Mouse (Mus musculus) frontal cortex, postnatal 10 days (tissue): ENCODE measurements around the gene Ttc33.

Experiments
- DNase-seq, 2 experiments: peaks; one replicate each; pipeline ENCODE4 v3.0.0; 2022; ENCODE audit warnings: low spot score in 2 of 2, mixed read lengths in 1 of 2

Gene Ttc33

DNA sequence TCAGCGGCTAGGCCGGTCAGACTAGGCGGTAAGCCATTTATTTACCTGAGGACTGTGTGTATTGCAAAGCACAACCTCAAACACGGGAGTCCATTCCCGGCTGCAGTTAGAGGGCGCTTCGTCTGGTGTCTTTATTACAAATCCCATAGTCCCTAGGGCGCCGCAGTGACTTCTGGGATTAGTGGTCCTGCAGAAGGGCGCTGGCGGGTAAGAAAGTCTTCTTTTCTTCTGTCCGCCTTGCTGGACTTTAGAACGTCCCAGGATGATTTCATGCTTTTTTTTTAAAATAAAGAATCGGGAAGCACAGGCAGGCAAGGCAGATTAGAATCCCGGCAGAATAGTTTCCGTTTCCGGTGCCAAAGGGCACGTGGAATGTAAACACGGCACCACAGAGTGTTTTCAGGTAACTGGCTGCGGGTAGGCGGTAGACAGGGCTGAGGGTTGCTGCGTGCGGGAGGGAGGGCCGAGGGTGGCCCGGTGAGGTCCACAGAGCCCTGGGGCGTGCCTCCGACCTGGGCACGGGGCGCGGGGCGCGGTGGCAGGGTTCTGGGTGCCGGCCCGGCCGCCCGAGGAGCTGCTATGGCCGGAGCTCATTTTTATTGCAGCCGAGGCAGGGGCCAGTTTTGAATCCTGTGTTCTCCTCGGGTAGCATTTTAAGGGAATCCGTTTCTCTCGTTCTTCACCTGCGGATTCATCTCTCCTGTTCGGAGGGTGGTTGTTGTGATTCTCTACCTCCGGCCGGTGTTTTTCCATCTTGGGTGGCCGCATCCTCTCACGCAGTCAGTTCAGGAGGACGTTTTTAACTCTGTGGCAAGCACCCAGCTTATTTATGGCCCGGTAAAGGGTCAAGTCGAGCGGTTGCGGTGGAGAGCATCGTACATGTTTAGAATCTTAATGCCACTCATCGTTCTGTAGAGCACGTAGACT is at the start of gene Ttc33:
TSS of gene Ttc33 (plus strand) at position 160 of the 927 bp plus-strand sequence.
- peak; percentile 55 to 72 for DNase-seq

- DNase-seq: no peak
Measured at GRCm38 (mm10) chr15:5138021-5138856, 47.1 kb upstream of the Ttc33 start.

DNA sequence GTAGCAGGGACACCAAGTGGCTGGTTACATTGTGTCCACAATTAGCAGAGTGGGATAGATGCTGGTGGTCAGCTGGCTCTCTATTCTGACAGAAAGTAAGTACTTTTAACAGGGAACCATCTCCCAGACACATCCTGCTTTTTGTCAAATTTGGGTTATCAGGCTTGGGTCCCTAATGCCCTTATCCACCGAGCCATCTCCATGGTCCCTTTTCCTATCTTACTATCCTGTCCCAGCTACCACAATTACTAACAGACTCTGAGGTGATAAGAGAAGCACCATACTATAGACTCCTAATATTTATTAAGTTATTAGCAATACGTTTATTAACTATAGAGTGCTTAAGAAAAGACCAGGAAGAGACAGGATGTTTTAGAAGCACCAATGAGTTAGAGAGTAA is 46.0 kb upstream of the Ttc33 start:
- DNase-seq: no peak

GRCm38 (mm10) chr15:5139863-5140262 is 45.5 kb upstream of the Ttc33 start:
- no peak for DNase-seq

- no peak for DNase-seq
Measured at GRCm38 (mm10) chr15:5140357-5140756, 45.0 kb upstream of the Ttc33 start.

DNA sequence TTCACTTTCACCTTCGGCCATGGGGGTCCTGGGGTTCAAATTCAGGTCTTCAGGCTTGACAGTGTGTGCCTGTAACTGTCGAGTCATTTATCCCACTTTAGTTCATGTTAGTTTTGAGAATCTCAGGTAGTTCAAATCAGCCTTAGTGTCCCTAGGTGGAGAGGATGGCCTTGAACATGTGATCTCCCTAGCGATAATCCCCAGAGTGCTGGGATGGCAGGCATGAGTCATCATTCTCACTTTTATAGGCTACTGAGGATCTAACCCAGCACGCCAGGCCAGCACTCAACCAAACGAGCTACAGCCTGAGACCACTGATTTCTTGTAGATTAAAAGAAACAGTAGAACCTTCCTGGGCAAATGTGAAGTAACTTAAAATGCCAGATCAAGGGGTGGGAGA is 43.3 kb upstream of the Ttc33 start:
- DNase-seq: no peak

- no peak for DNase-seq
Measured at GRCm38 (mm10) chr15:5142714-5143113, 42.6 kb upstream of the Ttc33 start.

DNA sequence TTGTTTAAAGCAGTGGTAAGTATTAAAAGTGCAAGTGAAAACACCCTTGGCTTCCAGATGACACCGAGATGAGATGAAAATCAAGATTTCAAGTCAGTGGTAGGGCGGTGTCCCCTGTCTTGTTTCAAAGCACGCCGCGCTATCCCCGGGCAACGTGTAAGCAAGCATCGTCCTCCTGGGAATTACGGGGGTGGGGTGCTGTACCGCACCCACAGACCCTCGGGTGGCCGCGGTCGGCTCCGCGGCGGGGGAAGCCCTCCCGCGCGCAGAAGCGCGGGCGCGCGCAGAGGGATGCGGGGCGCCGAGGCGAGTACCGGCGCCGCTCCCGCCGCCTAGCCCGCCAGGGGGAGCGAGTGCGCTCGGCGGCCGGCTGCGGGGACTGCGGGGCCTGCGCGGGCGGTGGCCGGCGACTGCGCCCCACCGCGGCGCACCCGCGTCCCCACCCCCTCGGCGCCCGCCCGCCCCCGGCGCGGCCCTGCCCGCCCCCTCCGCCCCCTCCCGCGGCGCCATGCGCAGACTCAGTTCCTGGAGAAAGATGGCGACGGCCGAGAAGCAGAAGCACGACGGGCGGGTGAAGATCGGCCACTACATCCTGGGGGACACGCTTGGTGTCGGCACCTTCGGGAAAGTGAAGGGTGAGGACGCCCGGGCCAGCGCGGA is 41.8 kb upstream of the Ttc33 start, which contains the start of gene Prkaa1:
TSS of gene Prkaa1 (plus strand) at position 501 of the 660 bp plus-strand sequence.
- DNase-seq: peak; percentile 32 to 77

- peak; percentile 73 to 79 for DNase-seq
Measured at GRCm38 (mm10) chr15:5144021-5144778, 41.1 kb upstream of the Ttc33 start.

GRCm38 (mm10) chr15:5145196-5145945 is 40.0 kb upstream of the Ttc33 start:
- no peak for DNase-seq

GRCm38 (mm10) chr15:5149187-5149586 is 36.1 kb upstream of the Ttc33 start:
- no peak for DNase-seq

DNA sequence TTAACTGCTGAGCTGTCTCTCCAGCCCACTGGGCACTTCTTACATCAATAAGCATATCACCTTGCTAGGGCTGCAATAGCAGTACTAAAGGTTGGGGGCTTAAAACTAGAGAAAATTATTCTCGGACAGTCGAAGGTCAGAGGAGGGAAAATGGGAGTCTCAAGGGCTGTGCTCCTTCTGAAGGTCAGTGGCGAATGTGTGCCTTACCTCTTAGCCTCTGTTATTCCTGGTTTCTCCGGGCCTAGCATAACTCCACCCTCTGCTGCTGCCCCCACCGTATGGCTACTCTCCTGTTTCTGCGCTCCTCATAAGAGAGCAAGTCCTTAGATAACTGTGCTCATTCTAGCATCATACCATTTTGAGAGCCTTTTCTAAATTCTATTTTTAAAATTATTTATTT is 33.2 kb upstream of the Ttc33 start:
- DNase-seq: no peak

- DNase-seq: no peak
Measured at GRCm38 (mm10) chr15:5154621-5155020, 30.7 kb upstream of the Ttc33 start.

DNA sequence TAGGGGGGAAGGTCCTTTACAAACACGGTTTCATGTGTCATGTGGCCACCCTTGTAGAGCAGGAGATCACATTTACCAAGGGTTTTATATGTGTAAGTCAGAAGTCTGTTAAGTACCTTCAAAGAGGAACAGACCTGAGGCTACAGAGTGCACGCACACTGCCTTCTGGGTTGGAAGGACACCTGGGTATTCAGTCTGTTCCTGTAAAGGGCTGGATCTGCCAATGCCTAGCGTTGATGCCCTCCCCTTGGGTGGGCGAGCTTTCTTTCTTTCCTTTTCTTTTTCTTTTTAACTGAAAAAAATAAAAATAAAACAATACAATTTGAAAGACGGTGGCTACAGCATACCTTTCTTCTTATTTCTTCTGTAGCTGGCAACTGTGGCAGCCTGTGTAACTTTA is 30.2 kb upstream of the Ttc33 start:
- no peak for DNase-seq

DNA sequence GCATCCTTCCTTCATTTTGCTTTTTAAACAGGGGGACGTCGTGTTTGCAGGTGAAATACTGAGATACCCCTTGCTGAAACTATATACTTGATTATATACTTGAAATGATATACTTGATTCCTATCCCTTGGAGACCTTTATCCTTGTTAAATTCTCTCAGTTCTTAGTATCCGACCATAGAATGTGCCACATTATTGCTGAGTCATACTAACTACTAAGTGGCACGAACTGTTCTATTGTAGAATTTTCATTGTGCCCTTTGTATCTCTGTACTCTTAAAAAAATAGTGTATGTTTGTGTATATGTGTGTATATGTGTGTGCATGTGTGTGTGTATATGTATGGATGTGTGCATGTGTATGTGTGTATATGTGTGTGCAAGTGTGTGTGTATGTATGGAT is 29.0 kb upstream of the Ttc33 start:
- DNase-seq: no peak

DNA sequence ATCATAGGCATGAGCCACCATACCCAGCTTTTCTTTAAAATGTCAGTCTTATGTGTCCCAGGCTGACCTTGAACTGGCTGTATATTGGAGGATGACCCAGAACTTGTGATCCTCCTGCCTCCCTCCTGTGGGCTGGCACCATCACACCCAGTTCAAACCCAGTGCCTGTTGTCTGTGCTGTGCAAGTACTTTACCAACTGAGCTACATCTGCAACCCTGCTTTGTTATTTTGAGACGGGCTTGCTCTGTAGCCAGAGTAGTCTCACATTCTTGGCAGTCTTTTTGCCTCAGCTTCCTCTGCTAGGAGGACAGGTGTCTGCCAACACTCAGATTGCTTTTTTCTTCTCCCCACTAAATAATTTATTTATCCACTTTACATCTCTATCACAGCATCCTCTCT is 27.9 kb upstream of the Ttc33 start:
- no peak for DNase-seq

DNA sequence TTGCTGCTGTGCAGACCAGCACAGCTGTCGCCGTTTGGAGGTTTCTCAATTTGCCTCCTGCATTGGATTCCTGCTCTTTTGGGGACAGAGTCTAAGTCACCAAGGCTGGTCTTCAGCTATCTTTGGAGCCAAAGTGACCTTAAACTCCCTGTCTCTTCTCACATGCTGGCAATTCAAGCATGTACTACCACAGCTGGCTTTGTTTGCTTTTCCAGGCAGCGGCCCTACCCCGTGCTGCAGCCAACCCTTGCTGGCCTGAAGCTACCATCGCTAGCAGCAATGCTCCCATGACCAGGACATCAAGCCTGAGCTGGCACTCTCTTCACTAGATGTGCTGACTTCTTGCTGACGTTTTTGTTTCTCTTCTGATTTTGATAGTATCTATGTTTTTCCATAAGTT is 26.5 kb upstream of the Ttc33 start:
- no peak for DNase-seq

DNA sequence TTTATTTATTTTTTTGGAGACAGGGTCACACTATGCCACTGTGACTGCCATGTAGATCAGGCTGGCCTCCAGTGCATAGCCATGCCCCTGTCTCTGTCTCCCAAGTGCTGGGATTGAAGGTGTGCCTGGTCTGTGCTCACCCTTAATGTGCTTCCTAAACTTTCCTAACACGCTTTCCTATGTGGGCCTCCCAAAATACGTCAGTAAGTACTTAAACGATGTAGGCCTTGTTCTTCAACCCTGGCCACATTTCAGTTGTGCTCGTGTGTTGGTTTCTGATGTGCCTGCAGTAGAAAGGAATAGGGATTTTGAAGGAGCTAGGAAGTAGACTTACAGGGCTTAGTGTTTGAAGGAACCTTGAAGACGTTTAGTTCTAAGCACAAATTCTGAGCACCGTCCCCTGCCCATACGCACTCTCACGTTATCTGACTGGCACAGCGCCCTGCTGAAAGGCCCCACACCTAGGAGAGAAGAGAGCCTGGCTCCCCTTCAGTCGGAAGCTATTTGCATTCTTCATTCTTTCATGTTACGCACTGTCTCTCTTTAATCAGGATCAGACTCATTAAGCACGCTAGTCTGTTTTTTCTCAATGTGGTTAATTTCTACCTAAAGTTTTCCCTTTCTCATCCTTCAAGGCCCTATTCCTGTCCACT is 20.1 kb upstream of the Ttc33 start:
- DNase-seq: no peak

- DNase-seq: no peak
Measured at GRCm38 (mm10) chr15:5173217-5173820, 12.0 kb upstream of the Ttc33 start.
